Mouse (Mus musculus) forebrain, embryonic 15.5 days (tissue): ENCODE measurements at regions not wholly inside any gene's neighbourhood (a gene's known extent, or its start where the extent isn't known, plus 50 kb on each side); places are given as distances from the start of the nearest gene placed in this dataset.

Experiments
- ATAC-seq: fragments of 200-750 bp; cut with Nextera tagmentation; replicated peaks from 2 replicates; pipeline ENCODE4 v1.8.0; 2017; ENCODE audit warnings: mild to moderate bottlenecking, moderate TSS enrichment, moderate library complexity
- H3K27ac ChIP-seq: fragments of 300-500 bp; sonication (generic); replicated peaks from 2 replicates; pipeline ENCODE4 v1.5.1; 2015; ENCODE audit warnings: mild to moderate bottlenecking, inconsistent platforms
- H3K27me3 ChIP-seq: fragments of 300-500 bp; sonication (generic); 2 replicates; pipeline ENCODE4 v1.6.1; 2015; ENCODE audit warnings: inconsistent platforms
- H3K36me3 ChIP-seq: fragments of 300-500 bp; sonication (generic); 2 replicates; pipeline ENCODE4 v1.6.1; 2015; ENCODE audit warnings: mild to moderate bottlenecking, inconsistent platforms
- H3K4me1 ChIP-seq: fragments of 300-500 bp; sonication (generic); 2 replicates; pipeline ENCODE4 v1.6.1; 2015; ENCODE audit warnings: inconsistent platforms
- H3K4me2 ChIP-seq: fragments of 300-500 bp; sonication (generic); replicated peaks from 2 replicates; pipeline ENCODE4 v1.6.1; 2015; ENCODE audit warnings: mild to moderate bottlenecking, inconsistent platforms
- H3K4me3 ChIP-seq: fragments of 300-500 bp; sonication (generic); 2 replicates; pipeline ENCODE4 v1.5.1; 2015; ENCODE audit warnings: mild to moderate bottlenecking, inconsistent platforms
- H3K9ac ChIP-seq: fragments of 300-500 bp; sonication (generic); replicated peaks from 2 replicates; pipeline ENCODE4 v1.6.1; 2015; ENCODE audit warnings: mild to moderate bottlenecking, inconsistent platforms
- H3K9me3 ChIP-seq: fragments of 300-500 bp; sonication (generic); 2 replicates; pipeline ENCODE4 v1.6.1; 2016; ENCODE audit warnings: inconsistent platforms
- WGBS: fragments of 180-500 bp; shearing (Covaris S2); methylation state at CpG from one replicate; pipeline ENCODE4 v1.1.7; 2015; ENCODE audit warnings: mixed read lengths; 5-methylcytosine and 5-hydroxymethylcytosine counted together

GRCm38 (mm10) chr11:28782486-28782885 is 70.5 kb upstream of the Efemp1 start:
- ATAC-seq, result no peak
- H3K4me2 ChIP-seq, result no peak overlapping the region
- H3K27me3 ChIP-seq, result no peaks in the 10 kb centered on the region
- no peaks in the 10 kb centered on the region for H3K9me3 ChIP-seq
- WGBS, result 86% methylated on average over 2 of the region's 2 CpGs
- H3K36me3 ChIP-seq, result no peaks in the 10 kb centered on the region
- no peak overlapping the region for H3K27ac ChIP-seq
- no peak overlapping the region for H3K4me3 ChIP-seq
- H3K9ac ChIP-seq, result no peak overlapping the region
- no peaks in the 10 kb centered on the region for H3K4me1 ChIP-seq

GRCm38 (mm10) chr11:28770831-28771230 is 82.2 kb upstream of the Efemp1 start:
- H3K27ac ChIP-seq, result no peak overlapping the region
- H3K9me3 ChIP-seq, result no peaks in the 10 kb centered on the region
- H3K4me2 ChIP-seq, result no peak overlapping the region
- no peak for ATAC-seq
- no peaks in the 10 kb centered on the region for H3K36me3 ChIP-seq
- 89% methylated on average over 1 of the region's 1 CpGs for WGBS
- no peaks in the 10 kb centered on the region for H3K27me3 ChIP-seq
- no peaks in the 10 kb centered on the region for H3K4me1 ChIP-seq
- H3K9ac ChIP-seq, result no peak overlapping the region
- no peak overlapping the region for H3K4me3 ChIP-seq

GRCm38 (mm10) chr11:28760751-28761150 is 92.3 kb upstream of the Efemp1 start:
- no peak overlapping the region for H3K9ac ChIP-seq
- H3K36me3 ChIP-seq, result no peaks in the 10 kb centered on the region
- no peak overlapping the region for H3K27ac ChIP-seq
- H3K9me3 ChIP-seq, result no peaks in the 10 kb centered on the region
- no peak overlapping the region for H3K4me3 ChIP-seq
- no peaks in the 10 kb centered on the region for H3K4me1 ChIP-seq
- no peaks in the 10 kb centered on the region for H3K27me3 ChIP-seq
- H3K4me2 ChIP-seq, result no peak overlapping the region
- ATAC-seq, result no peak

GRCm38 (mm10) chr11:28734941-28735597 is 117.9 kb upstream of the Efemp1 start:
- Histone ChIP-seq H3K4me2 (peak overlapping the region; percentile 30), H3K9ac (no peak overlapping the region), H3K4me1 (peaks cover 6% of the 10 kb centered on the region), H3K27me3 (no peaks in the 10 kb centered on the region), H3K36me3 (no peaks in the 10 kb centered on the region), H3K4me3 (peak overlapping the region; percentile 18), H3K27ac (peak overlapping the region; percentile 71), H3K9me3 (no peaks in the 10 kb centered on the region)
- WGBS, result 1% methylated on average over 8 of the region's 8 CpGs
- ATAC-seq, result peak; percentile 91

- Histone ChIP-seq H3K27me3 (no peaks in the 10 kb centered on the region), H3K4me2 (no peak overlapping the region), H3K36me3 (no peaks in the 10 kb centered on the region), H3K27ac (peak overlapping the region; percentile 71; the same call in 1 of the 2 replicates), H3K4me1 (peaks cover 6% of the 10 kb centered on the region), H3K9ac (no peak overlapping the region), H3K4me3 (no peak overlapping the region), H3K9me3 (no peaks in the 10 kb centered on the region)
- 0 out of 2 replicates have a peak, but pooled peaks have one; percentile 51 for ATAC-seq
- WGBS, result 22% methylated on average over 1 of the region's 1 CpGs
These were observed 118.4 kb upstream of the Efemp1 start for GRCm38 (mm10) chr11:28734581-28734931.

- peaks cover 6% of the 10 kb centered on the region for H3K4me1 ChIP-seq
- no peak for ATAC-seq
- 38% methylated on average over 3 of the region's 3 CpGs for WGBS
- no peaks in the 10 kb centered on the region for H3K9me3 ChIP-seq
- no peak overlapping the region for H3K4me3 ChIP-seq
- no peak overlapping the region for H3K9ac ChIP-seq
- no peak overlapping the region for H3K4me2 ChIP-seq
- H3K27ac ChIP-seq, result no peak overlapping the region
- H3K36me3 ChIP-seq, result no peaks in the 10 kb centered on the region
- no peaks in the 10 kb centered on the region for H3K27me3 ChIP-seq
These were observed 119.0 kb upstream of the Efemp1 start for GRCm38 (mm10) chr11:28733877-28734580.

- 57% methylated on average over 2 of the region's 2 CpGs for WGBS
- Histone ChIP-seq H3K4me2 (no peak overlapping the region), H3K27ac (no peak overlapping the region), H3K9me3 (no peaks in the 10 kb centered on the region), H3K27me3 (no peaks in the 10 kb centered on the region), H3K4me1 (peaks cover 4% of the 10 kb centered on the region), H3K9ac (no peak overlapping the region), H3K4me3 (no peak overlapping the region), H3K36me3 (no peaks in the 10 kb centered on the region)
- ATAC-seq, result no peak
These were observed 122.9 kb upstream of the Efemp1 start for GRCm38 (mm10) chr11:28730140-28730539.

GRCm38 (mm10) chr11:28709511-28709910 is 125.4 kb upstream of the Ccdc85a start:
- 77% methylated on average over 3 of the region's 3 CpGs for WGBS

GRCm38 (mm10) chr11:28708431-28708830 is 124.3 kb upstream of the Ccdc85a start:
- H3K9ac ChIP-seq, result no peak overlapping the region
- ATAC-seq, result no peak
- no peak overlapping the region for H3K27ac ChIP-seq
- 96% methylated on average over 6 of the region's 6 CpGs for WGBS
- H3K36me3 ChIP-seq, result no peaks in the 10 kb centered on the region
- no peak overlapping the region for H3K4me3 ChIP-seq
- no peaks in the 10 kb centered on the region for H3K9me3 ChIP-seq
- H3K4me1 ChIP-seq, result no peaks in the 10 kb centered on the region
- no peak overlapping the region for H3K4me2 ChIP-seq
- H3K27me3 ChIP-seq, result no peaks in the 10 kb centered on the region

More at GRCm38 (mm10) chr11:28709511-28709910, 125.4 kb upstream of the Ccdc85a start:
- Histone ChIP-seq H3K36me3 (no peaks in the 10 kb centered on the region), H3K9me3 (no peaks in the 10 kb centered on the region), H3K27ac (no peak overlapping the region), H3K4me1 (no peaks in the 10 kb centered on the region), H3K27me3 (no peaks in the 10 kb centered on the region), H3K9ac (no peak overlapping the region), H3K4me3 (no peak overlapping the region), H3K4me2 (no peak overlapping the region)
- ATAC-seq, result no peak

GRCm38 (mm10) chr11:28702384-28702783 is 118.3 kb upstream of the Ccdc85a start:
- H3K4me1 ChIP-seq, result peaks cover 6% of the 10 kb centered on the region
- no peak for ATAC-seq
- H3K9ac ChIP-seq, result no peak overlapping the region
- 73% methylated on average over 1 of the region's 1 CpGs for WGBS
- no peaks in the 10 kb centered on the region for H3K36me3 ChIP-seq
- no peaks in the 10 kb centered on the region for H3K9me3 ChIP-seq
- H3K27ac ChIP-seq, result no peak overlapping the region
- no peak overlapping the region for H3K4me2 ChIP-seq
- no peaks in the 10 kb centered on the region for H3K27me3 ChIP-seq
- H3K4me3 ChIP-seq, result no peak overlapping the region

GRCm38 (mm10) chr11:28701379-28701778 is 117.3 kb upstream of the Ccdc85a start:
- Histone ChIP-seq H3K4me3 (no peak overlapping the region), H3K27me3 (no peaks in the 10 kb centered on the region), H3K4me2 (no peak overlapping the region), H3K36me3 (no peaks in the 10 kb centered on the region), H3K4me1 (peaks cover 6% of the 10 kb centered on the region), H3K9ac (no peak overlapping the region), H3K27ac (no peak overlapping the region), H3K9me3 (no peaks in the 10 kb centered on the region)
- no peak for ATAC-seq
- 90% methylated on average over 2 of the region's 2 CpGs for WGBS

GRCm38 (mm10) chr11:28699766-28700165 is 115.6 kb upstream of the Ccdc85a start:
- Histone ChIP-seq H3K4me1 (peaks cover 6% of the 10 kb centered on the region), H3K27ac (no peak overlapping the region), H3K27me3 (no peaks in the 10 kb centered on the region), H3K9ac (no peak overlapping the region), H3K9me3 (no peaks in the 10 kb centered on the region), H3K4me2 (no peak overlapping the region), H3K4me3 (no peak overlapping the region), H3K36me3 (no peaks in the 10 kb centered on the region)
- no peak for ATAC-seq
